Mouse (Mus musculus) embryonic facial prominence, embryonic 11.5 days (tissue): ENCODE results near the gene Tnfsf11. TPM values are rescaled to one million over a fixed set of nuclear protein-coding genes. Genes with fewer than 3 reads are reported as not detected.

ENCODE experiments used
- ATAC-seq: fragments of 200-750 bp; cut with Nextera tagmentation; replicated peaks from 2 replicates; pipeline ENCODE4 v1.8.0; 2017; ENCODE audit warnings: low read depth; ENCODE audit not compliant: insufficient number of reproducible peaks, low FRiP score, low TSS enrichment
- DNase-seq: peaks from one replicate; pipeline ENCODE4 v3.0.0-alpha.2; 2015; ENCODE audit warnings: low spot score
- H3K27ac ChIP-seq: fragments of 300-500 bp; sonication (generic); replicated peaks from 2 replicates; pipeline ENCODE4 v1.5.1; 2014; ENCODE audit warnings: mild to moderate bottlenecking, low read depth, low read length, control low read depth
- H3K27me3 ChIP-seq: fragments of 300-500 bp; sonication (generic); 2 replicates; pipeline ENCODE4 v1.6.1; 2014; ENCODE audit warnings: mild to moderate bottlenecking, low read length, moderate library complexity, mixed read lengths; ENCODE audit not compliant: control insufficient read depth, insufficient read depth
- H3K36me3 ChIP-seq: fragments of 300-500 bp; sonication (generic); replicated peaks from 2 replicates; pipeline ENCODE4 v1.6.1; 2014; ENCODE audit warnings: low read depth, mild to moderate bottlenecking, low read length, moderate library complexity, mixed read lengths; ENCODE audit not compliant: control insufficient read depth, insufficient read depth
- H3K4me1 ChIP-seq: fragments of 300-500 bp; sonication (generic); 2 replicates; pipeline ENCODE4 v1.6.1; 2014; ENCODE audit warnings: low read length, mixed read lengths; ENCODE audit not compliant: control insufficient read depth, insufficient read depth
- H3K4me2 ChIP-seq: fragments of 300-500 bp; sonication (generic); 2 replicates; pipeline ENCODE4 v1.6.1; 2014; ENCODE audit warnings: low read depth, mild to moderate bottlenecking, control low read depth, low read length, moderate library complexity
- H3K4me3 ChIP-seq: fragments of 300-500 bp; sonication (generic); 2 replicates; pipeline ENCODE4 v1.5.1; 2014; ENCODE audit warnings: low read depth, low read length, control low read depth
- H3K9ac ChIP-seq: fragments of 300-500 bp; sonication (generic); replicated peaks from 2 replicates; pipeline ENCODE4 v1.6.1; 2014; ENCODE audit warnings: mild to moderate bottlenecking, control low read depth, low read length
- H3K9me3 ChIP-seq: fragments of 300-500 bp; sonication (generic); replicated peaks from 2 replicates; pipeline ENCODE4 v1.6.1; 2016; ENCODE audit warnings: mild to moderate bottlenecking, low read length, inconsistent platforms, mixed read lengths; ENCODE audit not compliant: control insufficient read depth
- WGBS: fragments of 180-500 bp; shearing (Covaris S2); extraction: QIAGEN DNeasy Blood & Tissue Kit; methylation state at CpG from one replicate; pipeline ENCODE4 v1.1.7; 2014; 5-methylcytosine and 5-hydroxymethylcytosine counted together
- polyA plus RNA-seq: library from polyadenylated mRNA; unstranded; fragments of >200 nt; fragmentation: Nextera tagmentation; extraction: Ambion mirVana; gene quantifications from 2 replicates; pipeline ENCODE4 v1.2.1, GENCODE M21; 2014

Gene Tnfsf11
- polyA plus RNA-seq, 1 experiment from 2014 or later, result 0.15 TPM

- ATAC-seq (no peak), DNase-seq (no peak)
- Histone ChIP-seq H3K27ac (no peak overlapping the region), H3K9me3 (no peaks in the 10 kb centered on the region), H3K4me2 (no peak overlapping the region), H3K36me3 (no peaks in the 10 kb centered on the region), H3K4me3 (no peak overlapping the region), H3K27me3 (no peaks in the 10 kb centered on the region), H3K4me1 (no peaks in the 10 kb centered on the region), H3K9ac (no peak overlapping the region)
- 68% methylated on average over 3 of the region's 3 CpGs for WGBS
These were observed 11.2 kb upstream of the Tnfsf11 start for GRCm38 (mm10) chr14:78319000-78319399.

GRCm38 (mm10) chr14:78317623-78318022 is 9.8 kb upstream of the Tnfsf11 start:
- H3K9ac ChIP-seq, result no peak overlapping the region
- no peak overlapping the region for H3K4me2 ChIP-seq
- H3K4me3 ChIP-seq, result no peak overlapping the region
- H3K4me1 ChIP-seq, result no peaks in the 10 kb centered on the region
- DNase-seq (no peak), ATAC-seq (no peak)
- 85% methylated on average over 5 of the region's 5 CpGs for WGBS
- H3K9me3 ChIP-seq, result no peaks in the 10 kb centered on the region
- no peaks in the 10 kb centered on the region for H3K27me3 ChIP-seq
- H3K36me3 ChIP-seq, result no peaks in the 10 kb centered on the region
- no peak overlapping the region for H3K27ac ChIP-seq

DNA sequence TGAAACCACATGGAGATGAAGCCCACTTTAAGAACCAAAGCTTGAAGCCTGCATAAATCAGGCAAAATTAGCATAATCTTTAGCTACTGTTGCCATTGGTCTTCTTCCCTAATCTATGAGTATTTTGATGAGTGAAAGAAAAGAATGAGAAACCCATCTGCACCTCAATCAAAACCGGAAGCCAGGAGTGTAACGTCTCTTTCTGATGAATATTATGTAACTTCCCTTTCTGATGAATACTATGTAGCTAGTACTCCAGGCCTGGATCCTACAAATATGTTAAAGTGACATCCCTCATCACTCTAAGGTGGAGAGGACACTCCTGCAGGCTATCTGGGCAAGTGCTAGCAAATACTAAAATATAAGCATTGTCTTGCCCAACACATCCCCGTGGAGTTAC is 6.9 kb downstream of the Tnfsf11 start:
- Histone ChIP-seq H3K4me2 (no peak overlapping the region), H3K9me3 (no peaks in the 10 kb centered on the region), H3K9ac (no peak overlapping the region), H3K27ac (no peak overlapping the region), H3K27me3 (no peaks in the 10 kb centered on the region), H3K4me3 (no peak overlapping the region), H3K4me1 (no peaks in the 10 kb centered on the region), H3K36me3 (no peaks in the 10 kb centered on the region)
- 82% methylated on average over 3 of the region's 3 CpGs for WGBS
- ATAC-seq (no peak), DNase-seq (no peak)

DNA sequence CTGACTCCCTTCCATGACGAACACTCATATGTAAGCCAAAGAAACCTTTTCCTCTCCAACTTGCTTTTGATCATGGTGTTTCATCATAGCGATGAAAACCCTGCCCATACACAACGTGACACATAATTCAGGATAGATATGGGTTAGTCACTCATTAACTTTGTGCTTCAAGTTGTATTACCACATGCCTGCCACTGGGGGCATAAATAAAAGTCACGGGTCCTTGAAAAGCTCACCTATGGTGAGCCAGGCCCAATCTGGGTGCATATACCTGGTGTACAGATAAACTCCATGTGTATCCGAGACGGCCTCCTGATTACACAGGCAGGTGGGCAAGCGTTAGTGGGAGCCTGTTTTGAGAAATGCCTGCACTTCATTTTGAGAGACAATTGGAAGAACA is 15.2 kb downstream of the Tnfsf11 start:
- ATAC-seq (no peak), DNase-seq (no peak)
- WGBS, result 88% methylated on average over 7 of the region's 7 CpGs
- no peak overlapping the region for H3K9ac ChIP-seq
- H3K4me2 ChIP-seq, result no peak overlapping the region
- no peaks in the 10 kb centered on the region for H3K36me3 ChIP-seq
- H3K4me3 ChIP-seq, result no peak overlapping the region
- H3K27me3 ChIP-seq, result no peaks in the 10 kb centered on the region
- H3K9me3 ChIP-seq, result no peaks in the 10 kb centered on the region
- no peaks in the 10 kb centered on the region for H3K4me1 ChIP-seq
- no peak overlapping the region for H3K27ac ChIP-seq

DNA sequence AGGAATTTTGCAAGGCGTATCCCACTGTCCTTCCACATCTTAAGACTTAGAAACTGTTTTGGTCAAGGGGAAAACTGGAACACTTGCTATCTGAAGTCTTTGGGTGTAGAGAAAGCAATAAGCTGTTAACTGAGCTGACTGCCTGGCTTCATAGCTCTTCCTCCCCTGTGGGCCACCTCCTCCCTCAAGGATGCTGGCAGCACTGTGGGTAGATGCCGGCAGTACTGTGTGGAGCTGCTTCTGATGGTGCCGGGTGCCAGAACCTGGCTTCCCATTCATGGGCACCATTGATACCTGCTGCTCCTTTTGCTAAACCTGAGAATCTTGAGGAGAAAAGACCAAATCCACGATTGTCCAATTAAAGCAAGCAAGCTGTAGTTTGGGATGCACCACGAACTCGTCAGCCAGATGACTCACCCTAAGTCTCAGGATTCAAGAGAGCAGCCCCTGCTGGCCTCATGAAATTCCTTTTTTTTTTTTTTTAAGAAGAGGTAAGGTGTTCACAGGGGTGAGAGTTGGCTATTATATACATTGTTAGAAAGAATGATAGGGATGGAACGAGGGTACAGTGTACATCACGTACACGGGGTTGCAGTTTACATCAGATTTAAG is 17.8 kb downstream of the Tnfsf11 start:
- DNase-seq (no peak), ATAC-seq (no peak)
- H3K4me3 ChIP-seq, result no peak overlapping the region
- H3K36me3 ChIP-seq, result no peaks in the 10 kb centered on the region
- H3K9me3 ChIP-seq, result no peaks in the 10 kb centered on the region
- no peaks in the 10 kb centered on the region for H3K4me1 ChIP-seq
- H3K4me2 ChIP-seq, result no peak overlapping the region
- H3K27me3 ChIP-seq, result no peaks in the 10 kb centered on the region
- no peak overlapping the region for H3K9ac ChIP-seq
- no peak overlapping the region for H3K27ac ChIP-seq
- WGBS, result 74% methylated on average over 9 of the region's 9 CpGs

DNA sequence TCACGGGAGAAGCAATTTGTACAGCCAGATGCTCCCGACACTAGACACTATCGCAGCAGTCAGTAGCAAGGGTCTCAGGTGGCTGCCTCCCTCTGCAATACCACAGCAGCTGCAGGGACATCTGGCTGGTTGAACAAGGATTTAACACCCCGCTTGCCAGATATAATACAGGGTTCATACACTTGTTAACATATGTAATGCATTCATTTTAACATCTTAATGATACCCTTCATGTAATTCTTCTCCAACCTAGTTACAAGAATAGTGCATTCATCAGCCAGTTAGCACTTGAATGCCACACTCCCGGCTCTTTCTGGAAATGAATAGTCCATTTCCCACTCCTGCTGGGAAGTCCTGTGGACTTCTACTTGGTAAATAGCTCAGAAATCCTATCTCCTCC is 18.9 kb downstream of the Tnfsf11 start:
- Histone ChIP-seq H3K36me3 (no peaks in the 10 kb centered on the region), H3K27ac (no peak overlapping the region), H3K4me3 (no peak overlapping the region), H3K4me2 (no peak overlapping the region), H3K9me3 (no peaks in the 10 kb centered on the region), H3K4me1 (no peaks in the 10 kb centered on the region), H3K27me3 (no peaks in the 10 kb centered on the region), H3K9ac (no peak overlapping the region)
- peak; percentile 22 for DNase-seq
- 22% methylated on average over 5 of the region's 5 CpGs for WGBS
- ATAC-seq, result no peak; the same call in 1 of the 2 replicates

DNA sequence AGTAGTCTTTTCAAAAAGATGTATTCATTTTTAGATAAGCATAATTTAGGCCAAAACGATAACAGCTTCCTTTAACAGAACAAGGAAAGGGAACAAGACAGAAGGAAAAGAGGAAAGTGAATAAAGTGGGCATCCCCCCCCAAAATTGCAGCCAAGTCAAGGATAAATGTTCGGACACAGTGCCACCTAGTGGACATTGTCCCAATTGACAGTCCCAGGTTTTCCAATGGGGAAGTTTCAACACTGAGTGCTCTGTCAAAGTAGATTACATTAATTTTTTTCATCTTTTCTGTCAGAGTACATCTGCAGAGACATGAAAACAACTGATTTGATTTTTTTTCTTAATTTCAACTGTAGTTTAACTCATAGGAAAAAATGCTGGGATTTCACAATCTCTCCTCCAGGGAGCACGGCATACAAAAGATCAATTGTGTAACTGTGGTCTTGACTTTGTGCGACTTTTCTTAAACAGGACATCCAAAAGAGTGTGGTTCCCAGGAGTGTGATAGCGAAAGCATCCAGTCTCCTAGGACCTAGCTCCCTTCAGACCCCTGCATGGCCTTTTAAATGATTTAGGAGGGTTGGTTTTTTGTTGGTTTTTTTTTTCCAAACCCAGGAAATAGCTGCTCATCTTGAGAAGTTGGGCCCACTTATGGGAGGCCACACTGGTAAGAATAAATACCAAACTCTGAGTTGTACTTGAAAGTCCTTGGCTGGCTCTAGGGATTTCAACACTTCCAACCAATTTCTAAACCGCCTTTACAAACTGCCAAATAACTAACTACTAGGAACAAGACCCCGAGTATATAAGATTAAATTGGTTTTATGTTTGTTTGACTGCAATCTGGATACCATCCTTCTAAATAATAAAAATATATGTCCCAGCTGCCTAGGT is 19.7 kb downstream of the Tnfsf11 start:
- no peak overlapping the region for H3K4me2 ChIP-seq
- H3K9ac ChIP-seq, result no peak overlapping the region
- no peak overlapping the region for H3K4me3 ChIP-seq
- no peaks in the 10 kb centered on the region for H3K9me3 ChIP-seq
- DNase-seq (peak; percentile 83), ATAC-seq (no peak)
- WGBS, result 40% methylated on average over 7 of the region's 7 CpGs
- H3K27ac ChIP-seq, result no peak overlapping the region
- H3K36me3 ChIP-seq, result no peaks in the 10 kb centered on the region
- H3K27me3 ChIP-seq, result no peaks in the 10 kb centered on the region
- no peaks in the 10 kb centered on the region for H3K4me1 ChIP-seq

GRCm38 (mm10) chr14:78286011-78286548 is 21.8 kb downstream of the Tnfsf11 start:
- Histone ChIP-seq H3K4me2 (no peak overlapping the region), H3K9ac (no peak overlapping the region), H3K27me3 (no peaks in the 10 kb centered on the region), H3K36me3 (no peaks in the 10 kb centered on the region), H3K9me3 (no peaks in the 10 kb centered on the region), H3K4me1 (no peaks in the 10 kb centered on the region), H3K4me3 (no peak overlapping the region), H3K27ac (no peak overlapping the region)
- WGBS, result 51% methylated on average over 5 of the region's 5 CpGs
- DNase-seq, result no peak
- ATAC-seq, result no peak
